Mouse (Mus musculus): Measurements from ENCODE around the gene Gstcd. TPM values are rescaled to one million over a fixed set of nuclear protein-coding genes. Genes with fewer than 3 reads are reported as not detected.

The Gstcd gene
- total and polyA plus RNA-seq, 2 experiments from 2014 or later: 1.2 to 4.4 TPM

GRCm38 (mm10) chr3:132940181-132940990 lies 151.4 kb downstream of the Gstcd start:
- H3K4me3 ChIP-seq (ENCODE audit: low read depth, low read length): no peak overlapping the region
- no peaks in the 10 kb centered on the region for H3K27me3 ChIP-seq (ENCODE audit: control insufficient read depth, insufficient read depth, low read length)
- no peaks in the 10 kb centered on the region for H3K9me3 ChIP-seq (replicated peaks; ENCODE audit: control insufficient read depth, low read length)
- no peak overlapping the region for H3K27ac ChIP-seq (ENCODE audit: low read depth)
- no peak overlapping the region for H3K9ac ChIP-seq (replicated peaks; ENCODE audit: low read depth, low read length)
- 74% methylated on average over 10 of the region's 10 CpGs for WGBS
- H3K4me2 ChIP-seq (ENCODE audit: low read depth, low read length): no peak overlapping the region
- H3K36me3 ChIP-seq (replicated peaks; ENCODE audit: control insufficient read depth, insufficient read depth, low read length): no peaks in the 10 kb centered on the region
- TF ChIP-seq EP300 (IDR thresholded peaks at IDR 0.05; ENCODE audit: low read depth): no peak
- no peak for TF ChIP-seq CTCF (IDR thresholded peaks at IDR 0.05; ENCODE audit: low read depth)
- DNase-seq (ENCODE audit: low spot score) (no peak), ATAC-seq (ENCODE audit: insufficient read depth, low read depth) (no peak)
- no peaks in the 10 kb centered on the region for H3K4me1 ChIP-seq (ENCODE audit: control insufficient read depth, insufficient read depth)

DNA sequence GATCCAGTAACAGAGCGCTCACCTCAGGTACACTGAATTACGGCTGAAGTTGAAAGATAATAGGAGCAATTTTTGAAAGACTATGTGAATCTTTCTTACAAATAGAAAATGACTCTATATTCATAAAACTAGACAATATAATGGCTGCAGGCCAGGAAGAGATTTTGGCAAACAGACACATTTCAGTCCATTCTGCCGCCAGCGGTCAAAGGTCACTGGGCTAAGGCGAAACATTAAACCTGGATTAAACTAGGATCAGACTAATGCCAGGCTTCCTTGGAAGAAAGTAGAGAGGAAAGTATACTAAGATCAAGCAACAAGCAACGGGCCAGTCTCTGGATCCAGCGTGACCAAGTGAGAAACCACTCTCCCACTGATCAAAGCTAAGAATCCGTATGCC lies 152.8 kb downstream of the Gstcd start:
- no peak overlapping the region for H3K4me2 ChIP-seq (ENCODE audit: low read depth, low read length)
- DNase-seq (ENCODE audit: low spot score) (no peak), ATAC-seq (ENCODE audit: insufficient read depth, low read depth) (no peak)
- no peak overlapping the region for H3K4me3 ChIP-seq (ENCODE audit: low read depth, low read length)
- no peaks in the 10 kb centered on the region for H3K9me3 ChIP-seq (replicated peaks; ENCODE audit: control insufficient read depth, low read length)
- no peaks in the 10 kb centered on the region for H3K36me3 ChIP-seq (replicated peaks; ENCODE audit: control insufficient read depth, insufficient read depth, low read length)
- TF ChIP-seq EP300 (IDR thresholded peaks at IDR 0.05; ENCODE audit: low read depth): no peak
- TF ChIP-seq CTCF (IDR thresholded peaks at IDR 0.05; ENCODE audit: low read depth): no peak
- H3K9ac ChIP-seq (replicated peaks; ENCODE audit: low read depth, low read length): no peak overlapping the region
- H3K4me1 ChIP-seq (ENCODE audit: control insufficient read depth, insufficient read depth): no peaks in the 10 kb centered on the region
- no peaks in the 10 kb centered on the region for H3K27me3 ChIP-seq (ENCODE audit: control insufficient read depth, insufficient read depth, low read length)
- 83% methylated on average over 8 of the region's 8 CpGs for WGBS
- no peak overlapping the region for H3K27ac ChIP-seq (ENCODE audit: low read depth)

GRCm38 (mm10) chr3:132934649-132935048 lies 157.2 kb downstream of the Gstcd start:
- H3K27me3 ChIP-seq (ENCODE audit: control insufficient read depth, insufficient read depth, low read length): no peaks in the 10 kb centered on the region
- no peak overlapping the region for H3K4me2 ChIP-seq (ENCODE audit: low read depth, low read length)
- no peaks in the 10 kb centered on the region for H3K36me3 ChIP-seq (replicated peaks; ENCODE audit: control insufficient read depth, insufficient read depth, low read length)
- no peak overlapping the region for H3K27ac ChIP-seq (ENCODE audit: low read depth)
- 43% methylated on average over 2 of the region's 2 CpGs for WGBS
- H3K9me3 ChIP-seq (replicated peaks; ENCODE audit: control insufficient read depth, low read length): no peaks in the 10 kb centered on the region
- ATAC-seq (ENCODE audit: insufficient read depth, low read depth): no peak
- no peak overlapping the region for H3K9ac ChIP-seq (replicated peaks; ENCODE audit: low read depth, low read length)
- H3K4me3 ChIP-seq (ENCODE audit: low read depth, low read length): no peak overlapping the region
- TF ChIP-seq CTCF (IDR thresholded peaks at IDR 0.05; ENCODE audit: low read depth): no peak
- no peak for TF ChIP-seq EP300 (IDR thresholded peaks at IDR 0.05; ENCODE audit: low read depth)
- DNase-seq (ENCODE audit: low spot score): no peak
- H3K4me1 ChIP-seq (ENCODE audit: control insufficient read depth, insufficient read depth): no peaks in the 10 kb centered on the region

Other genes starting within 250 kb of the Gstcd start
- gene Npnt, start 141.7 kb downstream of the Gstcd start, total RNA-seq (2014; rRNA removed; ENCODE audit: low replicate concordance): 0.73 and 1.6 TPM in 2 replicates
- 2.1 and 2.4 TPM in 2 replicates for gene Npnt, start 141.7 kb downstream of the Gstcd start, polyA plus RNA-seq (2015; fragmentation: Nextera tagmentation; extraction: Ambion mirVana)
- gene Ints12, start 193 bp downstream of the Gstcd start, total RNA-seq (2014; rRNA removed; ENCODE audit: low replicate concordance): 4.2 and 6.5 TPM in 2 replicates
- gene Ints12, start 193 bp downstream of the Gstcd start, polyA plus RNA-seq (2015; fragmentation: Nextera tagmentation; extraction: Ambion mirVana): 10.1 and 11.4 TPM in 2 replicates
- gene Arhgef38, start 142.9 kb upstream of the Gstcd start, total RNA-seq (2014; rRNA removed; ENCODE audit: low replicate concordance): not detected in 2 replicates
- gene Arhgef38, start 142.9 kb upstream of the Gstcd start, polyA plus RNA-seq (2015; fragmentation: Nextera tagmentation; extraction: Ambion mirVana): 0.01 and 0.10 TPM in 2 replicates
- gene Ppa2, start 218.1 kb upstream of the Gstcd start, total RNA-seq (2014; rRNA removed; ENCODE audit: low replicate concordance): 44.5 and 46.9 TPM in 2 replicates
- gene Ppa2, start 218.1 kb upstream of the Gstcd start, polyA plus RNA-seq (2015; fragmentation: Nextera tagmentation; extraction: Ambion mirVana): 146 and 154 TPM in 2 replicates

Measured in heart, postnatal 0 days (tissue).